In the genomic region with DNA sequence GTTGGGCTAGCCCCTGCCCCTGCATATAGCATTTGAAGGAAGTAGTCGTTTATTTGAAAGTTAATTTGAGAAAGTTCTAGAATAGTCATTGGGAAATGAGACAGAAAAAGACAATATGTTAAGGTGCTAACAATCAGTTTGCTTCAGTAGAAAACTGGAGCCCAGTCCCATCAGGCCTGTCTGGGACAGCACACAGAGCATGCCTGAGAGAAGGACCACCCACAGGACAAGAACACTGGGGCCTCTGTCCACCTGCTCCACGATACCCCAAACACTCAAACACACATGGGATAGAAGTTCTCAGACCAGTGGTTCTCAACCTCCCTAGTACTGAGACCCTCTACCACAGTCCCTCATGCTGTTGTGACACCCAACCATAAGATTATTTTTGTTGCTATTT, we compare ENCODE assay signal across 22 mouse cellular contexts.
DNase-seq lines count a peak whose midpoint lies in the region; ATAC-seq lines count a peak whose summit lies in the region.
"Had no signal": no experiment of that assay in that cellular context is flagged by ENCODE, and none has a peak within 500 bp of the region (broad histone marks: within the 10 kb centered on the region; RNA-seq: fewer than 3 reads in every experiment).

No protein-coding gene starts in this region.

- WGBS in limb, embryonic 10.5 days, result 90% methylated on average over 2 of the region's 2 CpGs

- H3K27ac ChIP-seq in limb, embryonic 10.5 days, result no peak overlapping the region
- H3K27ac ChIP-seq: embryonic facial prominence, embryonic 15.5 days had no signal

- H3K36me3 ChIP-seq in limb, embryonic 10.5 days, result no peaks in the 10 kb centered on the region
- H3K36me3 ChIP-seq: embryonic facial prominence, embryonic 13.5 days; embryonic facial prominence, embryonic 15.5 days; forebrain, embryonic 10.5 days; forebrain, embryonic 12.5 days had no signal

- no peaks in the 10 kb centered on the region for H3K27me3 ChIP-seq in limb, embryonic 10.5 days (ENCODE audit: low read depth, poor library complexity, severe bottlenecking)
- H3K27me3 ChIP-seq: embryonic facial prominence, embryonic 13.5 days; embryonic facial prominence, embryonic 15.5 days; forebrain, embryonic 12.5 days had no signal

- no peaks in the 10 kb centered on the region for H3K9me3 ChIP-seq in limb, embryonic 10.5 days (replicated peaks)
- H3K9me3 ChIP-seq: embryonic facial prominence, embryonic 13.5 days; embryonic facial prominence, embryonic 15.5 days; forebrain, embryonic 10.5 days; forebrain, embryonic 12.5 days had no signal

- no peak overlapping the region for H3K4me3 ChIP-seq in limb, embryonic 10.5 days
- H3K4me3 ChIP-seq: embryonic facial prominence, embryonic 13.5 days; embryonic facial prominence, embryonic 15.5 days; erythroblast, embryonic 14.5 days; forebrain, embryonic 10.5 days; forebrain, embryonic 12.5 days had no signal

- DNase-seq in retina, postnatal 1 day, result peak; percentile 73
- DNase-seq in retina, embryonic 14.5 days (ENCODE audit: low spot score), result no peak
- no peak for DNase-seq in urinary bladder, postnatal 4 days (ENCODE audit: low spot score in 2 of 2)
- no peak for DNase-seq in limb, embryonic 10.5 days (ENCODE audit: low spot score)
- DNase-seq: adrenal gland, adult 8-10 months; adrenal gland, postnatal 14 days; adrenal gland, postnatal 36 days; cerebellum, adult 11 months; cerebellum, adult 18-20 months; cerebellum, adult 8-10 months; cerebellum, adult 9-11 months; cerebellum, postnatal 14 days; cerebellum, postnatal 36 days; embryo, embryonic 11 days had no signal

- ATAC-seq in granulocyte monocyte progenitor cell, adult 5-6 weeks (replicated peaks; ENCODE audit: poor library complexity, severe bottlenecking), result 0 out of 2 replicates have a peak, but pooled peaks have one; percentile 8
- ATAC-seq: activated CD4-positive, CD25-positive, alpha-beta regulatory T cell, adult 4 months; forebrain, embryonic 16.5 days had no signal

- H3K4me1 ChIP-seq in limb, embryonic 10.5 days, result peaks cover 20% of the 10 kb centered on the region
